ENCODE assay signal across 15 mouse cellular contexts in genomic region chr2:62285026-62285425, GRCm38 (mm10).
"Had no signal": no experiment of that assay in that cellular context is flagged by ENCODE, and none has a peak within 500 bp of the region (broad histone marks: within the 10 kb centered on the region; RNA-seq: fewer than 3 reads in every experiment).

No protein-coding gene starts in this region.

- DNase-seq: kidney, adult 2 months; kidney, postnatal 14 days; layer of hippocampus, adult 9-11 months; lung, adult 2 months; lung, postnatal 36 days; retina, postnatal 1 day; right cerebral cortex, postnatal 4 days; spleen, adult 18-20 months had no signal

- H3K27me3 ChIP-seq: intestine, embryonic 15.5 days; kidney, embryonic 15.5 days; limb, embryonic 12.5 days; midbrain, embryonic 15.5 days; neural tube, embryonic 13.5 days had no signal

- H3K9ac ChIP-seq: intestine, embryonic 15.5 days; kidney, embryonic 15.5 days; limb, embryonic 12.5 days; midbrain, embryonic 15.5 days; neural tube, embryonic 13.5 days had no signal

- H3K4me1 ChIP-seq: intestine, embryonic 15.5 days; kidney, embryonic 15.5 days; limb, embryonic 12.5 days; midbrain, embryonic 15.5 days; neural tube, embryonic 13.5 days had no signal

- H3K36me3 ChIP-seq: intestine, embryonic 15.5 days; kidney, embryonic 15.5 days; limb, embryonic 12.5 days; midbrain, embryonic 15.5 days; neural tube, embryonic 13.5 days had no signal

- H3K4me2 ChIP-seq: intestine, embryonic 15.5 days; kidney, embryonic 15.5 days; limb, embryonic 12.5 days; midbrain, embryonic 11.5 days; midbrain, embryonic 15.5 days; neural tube, embryonic 13.5 days had no signal

- H3K4me3 ChIP-seq: intestine, embryonic 15.5 days; kidney, embryonic 15.5 days; limb, embryonic 12.5 days; midbrain, embryonic 15.5 days; neural tube, embryonic 13.5 days had no signal

- H3K27ac ChIP-seq: intestine, embryonic 15.5 days; kidney, embryonic 15.5 days; limb, embryonic 12.5 days; midbrain, embryonic 15.5 days; neural tube, embryonic 13.5 days had no signal

- ATAC-seq: intestine, embryonic 15.5 days; lung, postnatal 0 days; midbrain, embryonic 15.5 days had no signal

- H3K9me3 ChIP-seq: intestine, embryonic 15.5 days; kidney, embryonic 15.5 days; limb, embryonic 12.5 days; midbrain, embryonic 15.5 days; neural tube, embryonic 13.5 days had no signal
